Mouse (Mus musculus) midbrain, embryonic 16.5 days (tissue): ENCODE data around the gene Zfp507. TPM values are rescaled to one million over a fixed set of nuclear protein-coding genes. Genes with fewer than 3 reads are reported as not detected.

Source experiments
- ATAC-seq: fragments of 200-750 bp; cut with Nextera tagmentation; 2 replicates; pipeline ENCODE4 v1.8.0; 2017; ENCODE audit warnings: moderate TSS enrichment
- H3K27ac ChIP-seq: fragments of 300-500 bp; sonication (generic); 2 replicates; pipeline ENCODE4 v1.5.1; 2014; ENCODE audit warnings: mild to moderate bottlenecking, low read length, mixed read lengths
- H3K27me3 ChIP-seq: fragments of 300-500 bp; sonication (generic); 2 replicates; pipeline ENCODE4 v1.6.1; 2014; ENCODE audit warnings: low read depth, low read length, mixed read lengths; ENCODE audit not compliant: control insufficient read depth, insufficient read depth
- H3K36me3 ChIP-seq: fragments of 300-500 bp; sonication (generic); 2 replicates; pipeline ENCODE4 v1.6.1; 2014; ENCODE audit warnings: mild to moderate bottlenecking, low read length, moderate library complexity, mixed read lengths; ENCODE audit not compliant: control insufficient read depth, insufficient read depth
- H3K4me1 ChIP-seq: fragments of 300-500 bp; sonication (generic); 2 replicates; pipeline ENCODE4 v1.6.1; 2014; ENCODE audit warnings: mild to moderate bottlenecking, low read length, mixed read lengths; ENCODE audit not compliant: control insufficient read depth, insufficient read depth
- H3K4me2 ChIP-seq: fragments of 300-500 bp; sonication (generic); 2 replicates; pipeline ENCODE4 v1.6.1; 2014; ENCODE audit warnings: mild to moderate bottlenecking, low read length, mixed read lengths
- H3K4me3 ChIP-seq: fragments of 300-500 bp; sonication (generic); 2 replicates; pipeline ENCODE4 v1.5.1; 2014; ENCODE audit warnings: low read depth, mild to moderate bottlenecking, low read length, moderate library complexity, mixed read lengths
- H3K9ac ChIP-seq: fragments of 300-500 bp; sonication (generic); 2 replicates; pipeline ENCODE4 v1.6.1; 2014; ENCODE audit warnings: low read depth, low read length, mixed read lengths
- H3K9me3 ChIP-seq: fragments of 300-500 bp; sonication (generic); replicated peaks from 2 replicates; pipeline ENCODE4 v1.6.1; 2014; ENCODE audit warnings: mild to moderate bottlenecking, low read length, mixed read lengths; ENCODE audit not compliant: control insufficient read depth, poor library complexity, severe bottlenecking
- WGBS: fragments of 180-500 bp; shearing (Covaris S2); extraction: QIAGEN DNeasy Blood & Tissue Kit; methylation state at CpG from one replicate; pipeline ENCODE4 v1.1.7; 2014; 5-methylcytosine and 5-hydroxymethylcytosine counted together
- polyA plus RNA-seq: library from polyadenylated mRNA; unstranded; fragments of >200 nt; fragmentation: Nextera tagmentation; extraction: Ambion mirVana; gene quantifications from 2 replicates; pipeline ENCODE4 v1.2.1, GENCODE M21; 2015

The Zfp507 gene
- 11.3 and 13.5 TPM in 2 replicates for polyA plus RNA-seq

DNA sequence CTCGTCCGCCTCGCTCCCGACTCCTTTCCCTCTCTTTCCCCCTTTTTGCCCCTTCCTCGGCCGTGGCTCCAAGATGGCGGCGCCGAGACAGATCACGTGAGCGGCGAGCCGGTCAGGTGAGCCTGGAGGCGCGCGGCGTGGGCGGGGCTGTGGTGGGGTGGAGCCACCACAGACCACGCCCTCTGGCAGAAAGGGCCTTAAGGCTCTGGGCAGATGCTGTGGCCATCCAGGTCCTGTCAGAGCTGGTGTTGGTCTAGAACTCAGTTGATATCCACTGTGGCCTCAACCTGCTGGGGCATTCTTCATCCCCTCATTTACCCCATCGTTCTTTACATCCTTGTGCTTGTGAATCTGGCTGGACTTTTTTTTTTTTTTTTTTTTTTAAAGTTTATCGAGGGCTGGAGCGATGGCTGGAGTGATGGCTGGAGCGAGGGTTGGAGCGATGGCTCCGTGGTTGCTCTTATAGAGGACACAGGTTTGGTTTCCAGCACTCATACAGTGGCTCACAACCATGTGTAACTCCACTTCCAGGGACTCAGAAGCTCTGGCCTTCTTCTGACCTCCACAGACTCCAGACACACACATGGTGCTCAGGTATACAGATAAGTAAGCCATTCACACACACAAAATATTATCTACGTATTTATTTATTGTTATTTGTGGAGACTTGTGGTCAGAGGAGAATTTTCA, at the start of gene Zfp507:
Gene Zfp507, minus strand, starts transcription at position 98 of the 690 bp plus-strand sequence.
- H3K9me3 ChIP-seq: no peaks in the 10 kb centered on the region
- peaks cover 12% of the 10 kb centered on the region for H3K36me3 ChIP-seq
- peak within 1 kb of the TSS; percentile 98 for H3K9ac ChIP-seq
- no peaks in the 10 kb centered on the region for H3K27me3 ChIP-seq
- ATAC-seq: peak; percentile 95
- WGBS: 25% methylated on average over 22 of the region's 26 CpGs
- peaks cover 13% of the 10 kb centered on the region for H3K4me1 ChIP-seq
- peak within 1 kb of the TSS; percentile 86 for H3K4me2 ChIP-seq
- H3K27ac ChIP-seq: peak within 1 kb of the TSS; percentile 90
- H3K4me3 ChIP-seq: peak within 1 kb of the TSS; percentile 96

DNA sequence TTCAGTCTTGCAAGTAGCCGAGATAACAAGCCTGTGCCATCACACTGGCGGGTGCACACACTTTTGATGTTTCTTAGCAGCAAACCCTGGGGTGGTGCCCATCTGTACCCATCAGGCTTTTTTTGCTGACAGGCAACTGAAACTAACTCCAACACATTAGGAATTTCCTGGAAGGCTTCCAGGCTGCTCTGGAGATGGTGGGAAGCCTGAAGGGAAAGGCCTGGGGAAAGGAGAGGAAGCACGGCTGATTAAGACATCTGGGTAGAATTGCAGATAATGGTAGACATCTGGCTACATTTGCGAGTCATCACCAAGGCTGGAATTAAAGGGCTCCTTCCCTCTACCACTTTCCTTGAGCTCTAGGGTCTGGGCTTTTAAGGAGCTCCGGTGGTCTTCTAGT, 47.6 kb upstream of the Zfp507 start:
- no peak overlapping the region for H3K9ac ChIP-seq
- no peaks in the 10 kb centered on the region for H3K36me3 ChIP-seq
- WGBS: 87% methylated on average over 5 of the region's 5 CpGs
- ATAC-seq: no peak
- no peaks in the 10 kb centered on the region for H3K4me1 ChIP-seq
- no peak overlapping the region for H3K4me2 ChIP-seq
- no peak overlapping the region for H3K4me3 ChIP-seq
- H3K27ac ChIP-seq: no peak overlapping the region
- H3K9me3 ChIP-seq: no peaks in the 10 kb centered on the region
- H3K27me3 ChIP-seq: no peaks in the 10 kb centered on the region

DNA sequence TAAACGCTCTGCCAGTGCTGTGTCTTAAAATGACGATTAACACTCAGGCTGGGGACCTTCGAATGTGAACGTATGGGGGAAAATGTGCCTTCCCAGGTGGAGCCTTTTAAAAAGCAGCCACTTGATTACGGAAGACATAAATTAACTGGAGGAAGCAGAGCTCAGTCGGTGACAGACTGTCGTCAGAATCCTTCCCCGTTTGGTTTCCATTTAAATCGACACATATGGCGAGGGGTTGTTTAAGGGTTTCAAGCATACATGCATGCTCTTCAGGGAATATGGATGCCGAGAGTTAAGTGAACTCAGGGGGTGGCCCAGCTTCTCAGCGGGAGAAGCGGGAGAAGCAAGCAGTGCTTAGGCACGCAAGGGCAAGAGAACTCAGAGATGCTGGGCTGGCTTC, 45.7 kb upstream of the Zfp507 start:
- H3K4me2 ChIP-seq: 0 out of 2 replicates have a peak overlapping the region, but pooled peaks have one; percentile 12
- no peaks in the 10 kb centered on the region for H3K36me3 ChIP-seq
- no peak for ATAC-seq
- no peak overlapping the region for H3K4me3 ChIP-seq
- H3K27ac ChIP-seq: no peak overlapping the region
- no peaks in the 10 kb centered on the region for H3K9me3 ChIP-seq
- 0 out of 2 replicates have a peak overlapping the region, but pooled peaks have one; percentile 4 for H3K9ac ChIP-seq
- no peaks in the 10 kb centered on the region for H3K4me1 ChIP-seq
- WGBS: 57% methylated on average over 14 of the region's 14 CpGs
- H3K27me3 ChIP-seq: no peaks in the 10 kb centered on the region

DNA sequence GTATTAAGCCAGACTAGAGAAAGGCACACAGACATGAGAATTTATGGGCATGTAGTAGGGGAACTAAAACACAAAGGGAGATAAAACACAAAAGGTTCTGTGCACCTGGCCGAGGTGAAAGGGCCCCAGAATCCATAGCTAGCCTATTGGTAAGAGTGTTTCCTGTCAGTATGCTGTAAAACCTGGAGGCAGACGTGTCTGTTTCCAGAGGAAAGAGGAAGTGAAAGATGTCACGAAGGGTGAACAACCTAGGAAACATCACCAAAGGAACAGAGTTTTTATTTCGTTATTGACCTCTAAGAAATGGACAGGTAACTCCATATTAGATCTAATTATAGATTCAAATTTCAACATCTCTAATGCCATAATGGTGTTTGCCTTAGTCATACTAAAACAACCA, 37.7 kb upstream of the Zfp507 start:
- H3K27ac ChIP-seq: no peak overlapping the region
- no peak for ATAC-seq
- WGBS: 87% methylated on average over 4 of the region's 4 CpGs

DNA sequence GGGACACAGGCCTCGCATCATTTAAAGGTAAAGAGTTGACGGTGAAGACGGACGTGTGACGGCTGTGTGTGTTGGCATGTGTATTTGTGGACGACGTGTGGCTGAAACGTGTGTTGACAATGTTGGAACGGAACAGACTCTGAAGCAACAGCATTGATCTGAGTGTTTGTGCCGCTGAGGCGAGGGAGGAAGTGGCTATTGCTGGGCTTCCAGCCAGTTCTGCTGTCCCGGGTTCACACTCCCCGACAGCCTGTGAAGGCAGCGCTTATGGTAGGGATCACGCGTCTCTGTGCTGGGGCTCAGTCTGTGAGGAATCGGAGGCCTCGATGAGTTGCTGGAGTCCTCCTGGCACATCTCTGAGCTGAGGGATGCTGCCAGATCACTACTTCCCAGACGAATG, 34.0 kb upstream of the Zfp507 start:
- no peak overlapping the region for H3K9ac ChIP-seq
- no peak overlapping the region for H3K27ac ChIP-seq
- H3K4me2 ChIP-seq: no peak overlapping the region
- 0 out of 2 replicates have a peak, but pooled peaks have one; percentile 17 for ATAC-seq
- no peaks in the 10 kb centered on the region for H3K9me3 ChIP-seq
- no peaks in the 10 kb centered on the region for H3K4me1 ChIP-seq
- H3K4me3 ChIP-seq: no peak overlapping the region
- no peaks in the 10 kb centered on the region for H3K27me3 ChIP-seq
- 75% methylated on average over 19 of the region's 19 CpGs for WGBS
- no peaks in the 10 kb centered on the region for H3K36me3 ChIP-seq

More for the DNA sequence above, 37.7 kb upstream of the Zfp507 start:
- H3K4me2 ChIP-seq: no peak overlapping the region
- H3K9ac ChIP-seq: no peak overlapping the region
- no peaks in the 10 kb centered on the region for H3K36me3 ChIP-seq
- no peaks in the 10 kb centered on the region for H3K9me3 ChIP-seq
- H3K4me3 ChIP-seq: no peak overlapping the region
- H3K4me1 ChIP-seq: no peaks in the 10 kb centered on the region
- H3K27me3 ChIP-seq: no peaks in the 10 kb centered on the region

DNA sequence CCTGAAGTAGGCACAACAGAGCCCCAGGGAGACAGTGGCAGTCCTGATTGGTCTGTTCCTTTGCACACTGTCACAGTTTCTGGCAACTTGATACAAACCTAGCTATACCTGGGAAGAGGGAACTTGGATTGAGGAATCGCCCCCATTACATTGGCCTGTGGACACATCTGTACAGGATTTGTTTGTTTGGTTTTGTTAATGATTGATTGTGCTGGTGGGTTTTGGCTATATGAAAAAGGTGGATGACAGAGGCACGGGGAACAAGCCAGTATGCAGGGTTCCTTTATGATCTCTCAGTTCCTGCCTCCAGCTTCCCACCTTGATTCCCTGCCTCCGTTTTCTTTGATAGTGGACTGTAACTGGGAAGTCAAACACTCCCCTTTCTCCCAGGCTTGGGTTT, 33.6 kb upstream of the Zfp507 start:
- Histone ChIP-seq H3K27me3 (no peaks in the 10 kb centered on the region), H3K9ac (no peak overlapping the region), H3K4me3 (no peak overlapping the region), H3K4me2 (no peak overlapping the region), H3K4me1 (no peaks in the 10 kb centered on the region), H3K36me3 (no peaks in the 10 kb centered on the region), H3K27ac (no peak overlapping the region), H3K9me3 (no peaks in the 10 kb centered on the region)
- 90% methylated on average over 3 of the region's 3 CpGs for WGBS
- no peak for ATAC-seq

DNA sequence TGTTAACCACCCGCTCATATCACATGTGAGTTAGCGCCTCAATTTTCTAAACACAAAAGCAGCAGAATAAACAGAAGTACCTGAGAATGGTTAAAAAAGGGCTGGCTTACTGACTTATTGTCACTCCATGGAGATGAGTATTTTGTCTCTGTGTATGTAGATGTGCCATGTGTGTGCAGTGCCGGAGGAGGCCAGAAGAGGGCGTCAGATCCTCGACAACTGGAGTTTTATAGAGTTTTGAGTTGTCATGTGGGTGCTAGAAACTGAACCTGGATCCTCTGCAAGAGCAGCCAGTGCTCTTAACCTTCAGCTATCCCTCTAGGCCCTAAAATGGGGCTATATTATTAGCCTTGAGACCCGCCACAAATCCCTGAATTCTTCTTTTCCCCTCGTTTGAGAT, 27.3 kb upstream of the Zfp507 start:
- H3K36me3 ChIP-seq: no peaks in the 10 kb centered on the region
- H3K4me3 ChIP-seq: no peak overlapping the region
- H3K4me2 ChIP-seq: no peak overlapping the region
- no peaks in the 10 kb centered on the region for H3K4me1 ChIP-seq
- no peak overlapping the region for H3K27ac ChIP-seq
- no peak for ATAC-seq
- H3K9me3 ChIP-seq: no peaks in the 10 kb centered on the region
- WGBS: 89% methylated on average over 7 of the region's 7 CpGs
- H3K9ac ChIP-seq: no peak overlapping the region
- no peaks in the 10 kb centered on the region for H3K27me3 ChIP-seq

DNA sequence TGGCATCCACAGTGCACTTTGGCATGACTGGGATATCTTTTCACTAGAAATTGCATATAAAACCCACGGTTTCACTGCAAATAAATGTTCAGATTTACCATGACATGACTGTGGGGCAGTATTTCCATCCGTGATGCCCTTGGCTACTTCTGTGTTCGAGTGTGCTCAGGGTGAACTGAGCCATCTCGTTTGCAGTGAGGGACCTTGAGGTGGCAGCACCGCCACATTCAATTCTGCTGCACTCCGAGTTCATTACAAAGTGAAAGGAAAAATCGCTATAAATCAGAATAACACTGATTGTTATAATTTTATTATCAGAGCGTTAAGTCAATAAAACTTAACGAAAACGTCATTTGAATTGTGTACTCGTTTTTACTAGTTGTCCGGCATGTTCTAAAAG, 21.1 kb upstream of the Zfp507 start:
- no peaks in the 10 kb centered on the region for H3K4me1 ChIP-seq
- H3K36me3 ChIP-seq: no peaks in the 10 kb centered on the region
- H3K9me3 ChIP-seq: no peaks in the 10 kb centered on the region
- H3K9ac ChIP-seq: no peak overlapping the region
- no peaks in the 10 kb centered on the region for H3K27me3 ChIP-seq
- ATAC-seq: no peak
- 73% methylated on average over 12 of the region's 12 CpGs for WGBS
- no peak overlapping the region for H3K4me3 ChIP-seq
- H3K4me2 ChIP-seq: no peak overlapping the region
- H3K27ac ChIP-seq: no peak overlapping the region

DNA sequence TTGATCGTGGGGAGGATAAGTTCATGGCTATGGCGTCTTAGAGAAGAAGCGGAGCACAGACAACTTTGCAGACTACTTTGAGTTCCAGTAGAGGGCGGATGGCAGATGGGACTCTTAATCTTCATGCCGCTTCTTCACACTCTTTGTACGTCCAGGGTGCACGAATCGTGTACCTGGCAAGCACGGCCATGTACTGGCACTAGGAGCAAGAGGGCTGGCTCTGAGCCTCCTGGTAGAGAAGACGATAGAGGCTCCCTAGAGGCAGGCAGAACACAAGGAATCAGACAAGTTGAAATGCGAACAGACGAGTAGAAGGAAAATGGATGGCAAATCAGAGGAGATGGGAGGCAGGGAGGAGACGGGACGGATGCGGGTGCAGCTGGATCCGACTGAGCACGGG, 19.5 kb upstream of the Zfp507 start:
- no peaks in the 10 kb centered on the region for H3K4me1 ChIP-seq
- ATAC-seq: no peak
- WGBS: 87% methylated on average over 17 of the region's 17 CpGs
- no peak overlapping the region for H3K9ac ChIP-seq
- H3K9me3 ChIP-seq: no peaks in the 10 kb centered on the region
- H3K4me3 ChIP-seq: no peak overlapping the region
- no peak overlapping the region for H3K4me2 ChIP-seq
- no peak overlapping the region for H3K27ac ChIP-seq
- H3K27me3 ChIP-seq: no peaks in the 10 kb centered on the region
- no peaks in the 10 kb centered on the region for H3K36me3 ChIP-seq
